Mouse (Mus musculus) c-Kit-negative CD71-positive TER-119-positive erythroid progenitor cells, embryonic 14.5 days (primary cell): ENCODE data around the gene Txnrd1.

ENCODE experiments used
- DNase-seq: peaks from one replicate; pipeline ENCODE4 v3.0.0-alpha.2; 2013; ENCODE audit warnings: low read depth, low spot score

The Txnrd1 gene

DNA sequence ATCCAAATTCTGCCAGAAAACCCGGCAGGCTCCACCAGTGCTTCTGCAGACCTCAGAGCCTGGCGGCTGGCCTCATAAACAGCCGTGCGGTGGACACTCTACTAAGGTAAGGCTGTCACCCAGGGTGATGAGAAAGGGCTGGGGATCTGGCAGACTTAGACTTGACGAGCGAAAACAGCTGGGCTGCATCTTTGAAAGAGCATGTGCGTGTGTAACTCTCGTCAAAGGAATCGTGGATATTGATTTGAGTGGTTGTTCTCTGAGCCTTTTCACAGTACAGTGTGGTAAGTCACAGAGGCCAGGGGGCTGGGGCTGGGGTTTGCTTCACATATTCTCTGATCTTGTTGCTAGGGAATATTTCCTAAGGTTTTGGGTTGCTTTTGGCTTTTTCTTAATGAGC, at the start of gene Txnrd1:
Txnrd1 (plus strand) TSS at position 26 of the 400 bp plus-strand sequence.
- no peak for DNase-seq

DNA sequence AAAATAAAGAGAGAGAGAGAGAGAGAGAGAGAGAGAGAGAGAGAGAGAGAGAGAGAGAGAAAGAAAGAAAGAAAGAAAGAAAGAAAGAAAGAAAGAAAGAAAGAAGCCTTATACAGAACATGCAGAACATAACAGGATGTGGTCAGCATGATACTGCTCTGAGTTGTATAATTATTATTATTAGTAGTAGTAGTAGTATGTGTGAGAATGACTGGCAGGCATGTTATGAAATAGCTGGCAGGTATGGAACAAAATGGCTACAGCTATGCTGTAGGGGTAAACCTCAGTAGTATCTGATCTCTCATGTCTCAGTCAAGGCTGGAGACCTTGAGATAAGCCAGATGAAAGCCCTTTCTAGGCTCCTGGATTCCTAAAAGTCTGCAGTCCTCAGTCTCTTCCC, 44.6 kb upstream of the Txnrd1 start:
- DNase-seq: no peak

DNA sequence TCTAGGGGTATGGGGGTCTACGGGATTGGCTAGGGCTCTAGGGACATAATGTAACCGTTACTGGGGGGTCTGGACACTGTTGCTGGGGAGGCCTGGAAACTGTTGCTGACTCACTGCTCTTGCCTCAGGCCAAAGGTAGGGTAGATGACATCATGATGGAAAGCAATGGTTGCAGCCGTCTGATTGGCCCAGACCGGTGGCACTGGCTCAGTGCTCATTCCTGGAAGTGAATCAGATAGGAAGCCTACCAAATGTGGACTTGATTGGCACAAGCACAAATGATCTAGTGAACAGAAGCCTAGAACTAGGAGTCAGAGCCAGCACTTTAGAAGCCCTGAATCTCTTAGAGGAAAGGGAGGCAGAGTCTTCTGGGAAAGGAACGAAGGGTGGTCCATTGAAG, 43.2 kb upstream of the Txnrd1 start:
- no peak for DNase-seq

DNA sequence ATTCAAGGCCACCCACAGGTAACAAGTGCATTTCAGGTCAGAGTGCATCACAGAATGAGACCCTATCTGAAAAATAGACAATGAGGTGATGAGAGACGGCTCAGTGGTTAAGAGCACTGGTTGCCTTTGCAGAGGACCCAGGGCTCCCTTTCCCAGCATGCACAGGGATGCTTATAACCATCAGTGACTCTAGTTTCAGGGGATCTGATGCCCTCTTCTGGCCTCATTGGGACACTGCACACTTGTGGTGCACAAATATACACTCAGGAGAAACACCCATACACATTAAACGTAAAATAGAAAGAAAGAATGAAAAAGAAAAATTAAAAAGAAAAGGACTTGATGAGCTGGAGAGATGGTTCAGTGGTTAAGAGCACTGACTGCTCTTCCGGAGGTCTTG, 42.0 kb upstream of the Txnrd1 start:
- DNase-seq: no peak

DNA sequence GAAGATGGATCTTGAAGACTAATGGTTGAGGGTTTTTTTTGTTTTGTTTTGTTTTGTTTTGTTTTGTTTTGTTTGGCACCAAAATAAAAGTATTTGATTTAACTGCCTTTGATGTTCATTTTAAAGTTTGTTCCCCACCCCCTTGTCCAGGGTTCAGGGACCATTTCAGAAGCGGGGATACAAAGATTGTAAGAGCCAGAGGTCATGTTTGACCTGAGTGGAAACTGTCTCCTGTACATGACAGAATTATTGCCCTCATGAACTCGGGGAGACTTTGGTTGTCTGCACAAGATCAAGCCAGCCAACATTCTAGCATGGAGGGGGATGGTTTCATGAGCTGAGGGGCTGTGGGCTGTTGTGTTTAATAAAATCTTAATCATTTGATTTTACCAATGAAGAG, 41.4 kb upstream of the Txnrd1 start:
- DNase-seq: no peak

DNA sequence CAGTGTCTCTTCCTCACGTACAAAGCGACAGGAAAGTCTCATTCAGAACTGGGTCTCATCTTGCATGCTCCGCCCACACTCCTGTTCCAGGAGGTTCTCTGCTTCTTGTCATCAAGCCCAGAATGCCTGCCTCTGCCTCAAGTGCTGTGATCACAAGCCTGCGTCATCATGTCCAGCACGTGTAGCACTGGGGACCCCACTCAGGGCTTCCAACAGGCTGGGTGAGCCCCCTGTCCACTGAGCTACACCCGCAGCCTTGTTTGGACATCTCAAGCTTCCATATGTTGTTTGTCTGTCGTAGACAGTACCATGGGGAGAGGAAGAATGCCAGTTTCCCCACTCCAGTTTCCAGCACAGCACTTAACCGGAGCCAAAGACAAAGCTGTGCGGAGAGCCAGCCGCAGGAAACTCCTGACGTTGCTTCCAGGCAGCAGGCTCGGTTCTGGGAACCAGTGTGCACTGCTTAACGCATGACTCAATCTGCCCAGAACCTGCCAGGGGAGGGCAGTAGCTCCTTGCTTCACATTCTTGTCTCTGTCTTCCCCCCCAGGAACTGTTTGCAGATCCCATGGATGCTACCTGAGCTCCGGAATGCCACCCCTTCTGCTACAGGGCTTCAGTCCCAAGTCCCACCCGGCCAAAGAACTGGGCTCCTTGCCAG, 38.5 kb upstream of the Txnrd1 start:
- DNase-seq: no peak

DNA sequence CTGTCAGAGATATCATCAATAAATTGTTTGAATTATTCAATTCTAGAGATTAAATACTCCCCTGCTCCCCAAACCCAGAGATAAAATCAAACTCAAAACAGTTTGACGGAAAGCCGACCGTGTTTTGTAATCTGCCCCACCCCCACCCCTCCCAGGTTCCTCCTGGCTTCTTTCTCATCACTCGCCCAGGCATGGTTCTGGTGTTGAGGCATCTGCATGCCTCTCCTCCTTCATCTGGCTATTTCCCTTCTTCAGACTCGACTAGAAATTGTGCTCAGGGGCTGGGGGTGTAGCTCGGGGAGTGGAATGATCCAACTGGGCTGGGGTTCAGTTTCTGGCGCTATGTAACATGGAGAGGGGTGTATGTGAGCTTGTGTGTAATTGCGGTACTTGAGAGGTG, 38.0 kb upstream of the Txnrd1 start:
- DNase-seq: no peak

DNA sequence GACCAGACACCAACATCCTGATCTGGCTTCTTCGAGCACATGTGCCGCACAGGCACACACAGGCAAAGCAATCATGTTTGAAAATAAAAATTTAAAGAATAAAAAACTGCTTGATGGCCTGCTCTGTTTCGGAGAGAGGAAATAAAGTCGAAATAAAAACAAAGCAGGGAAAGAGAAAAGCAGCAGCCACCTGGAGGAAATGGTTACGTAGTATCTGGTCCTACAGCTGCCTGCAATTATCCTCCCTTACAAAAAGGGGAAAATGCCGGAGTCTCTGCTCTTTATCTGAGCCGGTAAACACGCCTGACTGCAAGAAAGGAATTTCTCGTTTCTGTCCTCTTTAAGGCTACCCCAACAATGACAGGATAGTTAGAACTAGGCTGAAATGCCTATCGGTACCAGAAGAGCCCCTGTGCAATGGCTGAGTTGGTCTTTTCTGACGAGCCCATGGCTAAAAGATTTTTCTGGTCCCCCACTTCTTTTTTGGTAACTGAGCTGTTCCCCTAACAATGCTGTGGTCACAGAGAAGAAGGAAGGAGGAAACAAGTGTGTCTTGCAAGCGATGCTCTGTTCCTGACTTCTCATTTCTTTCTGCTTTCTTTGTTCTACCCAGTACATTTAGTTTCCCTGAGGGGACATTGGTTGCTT, 37.2 kb upstream of the Txnrd1 start:
- DNase-seq: no peak

DNA sequence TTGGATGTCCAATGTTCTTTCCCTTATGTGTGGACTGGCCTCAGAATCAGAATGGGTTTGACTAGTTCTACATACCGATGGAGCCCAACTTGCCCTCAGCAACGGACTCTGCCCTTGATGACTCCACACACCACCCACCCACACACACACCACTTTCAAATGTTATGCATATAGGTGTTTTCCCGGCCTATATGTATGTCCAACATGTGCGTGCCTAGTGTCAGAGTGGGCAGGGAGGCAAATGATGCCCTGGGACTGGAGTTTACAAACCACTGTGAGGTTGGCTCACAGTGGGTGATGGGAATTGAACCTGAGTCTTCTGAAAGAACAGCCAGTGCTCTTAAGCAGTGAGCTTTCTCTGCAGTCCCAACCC, 36.6 kb upstream of the Txnrd1 start:
- no peak for DNase-seq

DNA sequence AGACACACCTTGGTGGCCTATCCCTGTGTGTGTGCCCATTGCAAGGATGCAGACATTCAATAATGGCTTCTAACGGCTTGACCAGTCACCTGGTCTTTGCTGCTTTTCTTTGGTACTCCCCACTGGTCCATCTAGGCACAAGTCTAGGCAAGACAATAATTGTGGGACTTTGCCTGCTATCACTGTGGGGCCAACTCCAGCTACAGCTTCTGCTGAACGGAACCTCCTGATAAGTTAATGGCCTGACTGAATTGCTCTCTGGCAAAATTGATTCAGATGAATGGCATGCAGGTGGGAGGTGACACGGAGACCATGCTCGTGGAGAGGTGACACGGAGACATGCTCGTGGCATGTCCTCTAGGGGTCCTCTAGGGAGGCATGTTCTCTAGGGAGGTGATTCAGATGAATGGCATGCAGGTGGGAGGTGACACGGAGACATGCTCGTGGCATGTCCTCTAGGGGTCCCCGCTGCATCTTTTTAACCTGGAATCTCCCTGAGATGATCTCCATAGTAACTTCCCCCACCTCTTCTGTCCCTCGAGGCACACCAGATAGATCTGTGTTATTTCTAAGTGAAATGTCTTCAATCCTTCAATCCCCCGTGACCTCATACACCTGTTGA, 35.3 kb upstream of the Txnrd1 start:
- DNase-seq: no peak

DNA sequence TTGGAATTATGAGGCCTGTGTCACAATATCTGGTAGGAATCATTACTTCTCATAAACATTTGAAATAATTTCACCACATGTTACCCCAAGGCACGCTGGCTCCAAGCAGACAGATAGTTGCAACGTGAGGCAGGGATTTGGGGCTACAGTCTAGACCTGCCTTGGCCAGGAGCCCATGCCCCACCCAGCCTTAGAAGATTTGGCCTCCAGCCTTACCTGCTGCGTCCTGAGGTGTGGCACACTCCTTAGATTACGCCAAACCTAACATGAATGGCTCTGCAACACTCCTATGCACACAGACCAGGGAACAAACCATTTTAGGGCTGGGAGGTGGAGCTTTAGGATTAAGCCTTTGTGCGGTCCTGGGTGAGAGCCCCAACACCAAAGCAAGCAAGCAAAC, 33.7 kb upstream of the Txnrd1 start:
- no peak for DNase-seq

DNA sequence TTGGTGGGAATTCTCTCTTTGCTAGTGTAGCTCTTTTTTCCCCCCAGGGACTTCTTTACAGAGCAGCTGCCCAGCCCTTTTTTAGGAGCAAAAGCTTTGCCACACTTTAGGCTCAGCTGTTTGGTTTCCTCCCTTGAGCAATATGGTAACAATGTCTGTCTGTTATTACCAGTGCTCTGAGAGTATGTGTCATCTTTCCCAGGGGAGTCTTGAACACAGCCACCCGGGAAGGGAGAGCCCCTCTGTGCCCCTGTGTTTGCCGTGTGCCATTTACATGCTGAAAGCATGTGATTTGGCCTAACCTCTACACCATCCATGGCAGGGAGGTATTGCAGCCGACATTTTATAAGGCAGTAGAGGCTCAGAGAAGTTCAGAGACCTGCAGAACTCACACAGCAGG, 29.4 kb upstream of the Txnrd1 start:
- DNase-seq: no peak

DNA sequence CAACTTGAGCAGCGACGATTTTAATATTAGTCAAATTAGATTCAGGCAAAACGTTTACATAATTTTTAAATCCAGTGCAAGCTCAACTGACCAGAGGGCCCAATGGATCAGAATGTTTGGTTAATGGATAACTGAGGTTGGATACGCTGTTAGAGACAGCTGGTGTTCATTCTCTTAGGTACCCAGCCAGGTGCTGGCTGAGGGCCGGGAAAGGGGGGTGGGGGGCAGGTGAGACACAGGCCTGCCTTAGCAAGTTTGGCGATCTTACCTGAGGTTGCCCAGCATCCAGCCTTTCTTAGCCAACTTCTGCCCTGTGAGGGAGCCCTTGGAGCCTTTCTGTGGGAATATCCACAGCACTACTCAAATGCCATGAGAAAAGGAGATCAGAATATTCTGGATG, 28.6 kb upstream of the Txnrd1 start:
- DNase-seq: no peak

DNA sequence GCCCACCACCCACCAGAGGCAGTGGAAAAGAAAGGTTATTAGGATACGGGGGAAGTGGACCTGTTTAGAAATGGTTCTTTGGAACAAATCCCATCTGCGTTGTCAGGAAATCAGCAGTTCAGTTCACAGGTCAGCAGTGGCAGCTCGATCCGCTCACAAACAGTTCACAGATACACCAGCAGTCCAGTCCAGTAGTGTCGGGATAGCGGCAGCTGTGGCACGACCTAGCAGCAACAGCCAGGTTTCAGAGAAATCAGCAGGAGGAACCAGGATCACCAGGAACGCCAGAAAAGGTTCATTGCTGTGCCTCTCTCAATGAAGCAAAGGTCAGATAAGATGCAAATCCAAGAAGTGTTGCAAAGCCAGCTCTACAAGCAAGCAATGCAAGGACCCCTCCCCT, 27.3 kb upstream of the Txnrd1 start:
- DNase-seq: no peak

DNA sequence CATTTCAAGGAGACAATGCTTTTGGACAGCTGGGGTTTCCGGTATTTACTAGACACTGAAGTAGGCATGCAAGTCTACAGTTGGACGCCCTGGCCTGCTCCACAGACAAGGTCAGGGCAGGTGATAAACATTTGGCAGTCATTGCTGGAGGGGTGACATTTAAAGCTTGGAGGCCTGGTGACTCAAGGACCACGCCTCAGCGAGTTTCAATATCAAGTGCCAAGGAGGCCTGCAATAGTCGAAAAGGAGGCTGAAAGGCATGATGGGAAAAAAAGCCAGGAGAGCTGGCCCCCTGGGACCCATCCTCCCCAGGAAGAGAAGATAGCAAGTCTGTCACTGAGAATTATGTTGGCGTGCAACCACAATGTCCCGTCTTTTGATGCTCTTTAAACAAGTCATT, 26.5 kb upstream of the Txnrd1 start:
- DNase-seq: no peak

DNA sequence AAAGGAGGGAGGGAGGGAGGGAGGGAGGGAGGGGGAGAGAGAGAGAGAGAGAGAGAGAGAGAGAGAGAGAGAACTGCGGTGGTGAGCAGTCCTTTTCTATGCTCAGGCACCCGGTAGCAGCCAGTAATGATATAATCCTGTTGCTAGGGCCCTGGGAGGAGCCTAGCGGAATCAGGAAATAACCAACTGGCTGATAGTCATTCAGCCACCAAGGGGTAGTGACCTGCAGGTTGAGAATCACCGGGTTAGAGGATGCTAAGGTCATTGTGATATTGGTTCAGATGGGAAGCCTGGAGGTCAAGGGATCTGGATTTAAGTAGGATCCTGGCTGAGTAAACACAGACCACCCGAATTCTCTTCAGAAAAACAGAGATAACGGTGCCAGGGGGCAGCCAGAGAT, 25.6 kb upstream of the Txnrd1 start:
- no peak for DNase-seq

DNA sequence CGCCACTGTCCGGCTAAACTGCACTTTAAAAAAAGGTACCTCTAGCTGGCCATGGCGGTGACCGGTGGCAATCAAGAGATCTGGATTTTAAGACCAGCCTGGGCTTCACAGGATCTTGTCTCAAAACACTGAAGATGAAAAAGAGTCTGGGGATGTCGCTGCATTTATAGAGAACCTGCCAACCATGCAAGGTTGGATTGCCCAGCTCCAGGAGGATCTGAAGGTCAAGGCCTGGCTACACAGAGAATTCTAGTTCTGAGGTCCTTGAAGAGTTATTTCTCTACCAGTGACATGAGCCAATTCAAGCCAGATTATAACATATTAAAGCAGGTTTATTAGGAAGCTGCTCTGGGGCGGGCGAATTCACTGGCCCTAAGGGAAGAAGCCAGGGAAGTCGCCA, 24.9 kb upstream of the Txnrd1 start:
- DNase-seq: no peak

DNA sequence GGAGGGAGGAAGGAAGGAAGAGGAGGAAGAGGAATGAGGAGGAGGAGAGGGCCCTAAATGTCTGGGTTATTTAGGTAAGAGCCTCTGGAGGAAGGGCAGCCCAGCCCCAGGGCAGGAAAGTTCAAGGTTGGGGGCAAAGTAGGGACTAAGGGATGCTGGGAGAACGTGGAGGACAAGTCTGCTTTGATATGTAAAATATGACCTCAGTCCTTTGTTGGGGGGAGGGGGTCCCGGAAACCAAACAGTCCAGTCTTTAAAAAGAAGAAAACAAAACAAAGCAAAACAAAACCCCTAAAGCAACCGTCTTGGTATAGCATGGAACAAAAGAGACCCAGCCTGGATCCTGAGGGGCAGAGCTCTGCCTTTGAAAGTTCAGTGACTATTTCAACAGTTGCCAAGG, 24.4 kb upstream of the Txnrd1 start:
- DNase-seq: no peak

DNA sequence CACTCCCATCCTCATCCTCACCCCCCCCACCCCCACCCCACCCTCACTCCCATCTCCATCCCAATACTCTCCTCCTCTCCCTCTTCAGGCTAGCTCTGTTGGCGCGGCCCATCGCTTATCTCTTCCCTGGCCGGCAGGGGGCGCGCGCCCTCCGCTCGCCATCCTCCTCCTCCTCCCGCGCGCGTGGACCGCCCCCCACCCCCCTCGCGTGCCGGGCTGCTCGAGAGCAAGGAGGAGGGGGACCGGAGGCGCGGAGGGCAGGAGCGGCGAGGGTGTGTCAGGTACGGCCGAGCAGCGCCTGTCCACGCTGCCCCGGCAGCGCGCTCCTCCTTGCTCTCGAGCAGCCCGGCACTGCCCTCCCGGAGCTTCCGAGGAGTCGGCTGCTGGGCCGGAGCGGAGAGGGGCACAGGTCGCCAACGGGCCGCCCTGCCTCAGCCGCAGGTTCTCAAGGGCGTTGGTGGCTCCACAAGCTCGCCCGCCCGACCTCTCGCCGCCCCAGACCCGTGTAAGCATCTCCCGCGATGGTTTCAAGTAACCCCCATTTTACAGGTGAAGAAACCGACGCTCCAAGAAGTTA, 21.8 kb upstream of the Txnrd1 start:
- DNase-seq: peak; percentile 20

DNA sequence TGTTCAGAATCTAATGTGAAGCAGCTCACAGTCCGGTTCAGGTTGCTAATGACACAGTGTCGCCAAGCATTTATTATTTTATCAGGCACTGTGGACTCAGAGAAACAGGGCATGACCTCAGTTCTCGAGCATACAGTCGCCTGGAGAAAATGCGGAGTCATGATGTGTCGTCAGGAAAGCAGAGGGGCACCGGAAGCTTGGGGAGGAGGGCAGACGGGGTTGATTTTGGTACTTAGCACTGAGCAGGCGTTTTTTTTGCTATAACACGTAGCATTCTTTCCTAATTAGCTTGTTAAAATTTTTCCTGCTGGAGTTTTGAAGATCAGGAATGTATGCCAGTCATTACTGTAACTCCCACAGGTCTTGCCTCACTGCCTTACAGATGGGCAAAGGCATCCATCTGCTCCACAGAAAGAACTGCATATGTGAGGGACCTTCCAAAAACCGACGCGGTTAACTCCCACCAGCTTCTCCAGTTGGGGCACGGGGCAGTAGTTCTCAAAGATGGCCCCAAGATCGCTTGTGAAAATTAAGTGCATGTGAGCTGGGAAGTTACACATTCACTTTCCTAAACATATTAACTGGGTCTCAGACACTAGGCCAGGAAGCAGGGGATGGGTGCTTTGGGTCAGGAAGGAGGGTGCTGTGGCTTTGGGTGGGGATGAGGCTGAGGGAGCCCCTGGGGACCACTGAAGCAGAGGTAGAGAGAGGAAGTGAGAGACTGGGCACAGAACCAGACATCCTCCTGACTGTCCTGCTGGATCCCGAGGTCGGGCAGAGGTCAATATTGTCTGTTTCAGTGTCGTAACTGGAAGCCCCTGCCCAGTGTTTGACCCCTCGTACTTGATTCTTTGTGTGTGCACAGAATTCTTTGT, 19.4 kb upstream of the Txnrd1 start:
- no peak for DNase-seq

DNA sequence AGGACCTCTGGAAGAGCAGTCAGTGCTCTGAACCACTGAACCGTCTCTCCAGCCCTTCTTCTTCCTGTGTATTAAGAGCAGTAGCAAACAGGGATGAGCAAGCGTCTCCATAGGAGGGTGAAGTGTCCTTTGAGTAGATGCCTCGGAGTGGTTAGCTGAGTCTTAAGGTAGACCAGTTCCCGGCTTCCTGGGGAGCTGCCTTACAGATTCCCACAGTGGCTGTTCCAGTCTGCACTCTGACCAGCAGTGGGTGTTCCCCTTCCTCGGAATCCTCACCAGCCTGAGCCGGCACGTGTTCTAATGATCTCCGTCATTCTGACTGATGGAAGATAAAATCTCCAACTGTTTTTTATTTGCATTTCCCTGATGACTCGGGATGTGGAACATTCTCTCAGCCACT, 17.3 kb upstream of the Txnrd1 start:
- no peak for DNase-seq

DNA sequence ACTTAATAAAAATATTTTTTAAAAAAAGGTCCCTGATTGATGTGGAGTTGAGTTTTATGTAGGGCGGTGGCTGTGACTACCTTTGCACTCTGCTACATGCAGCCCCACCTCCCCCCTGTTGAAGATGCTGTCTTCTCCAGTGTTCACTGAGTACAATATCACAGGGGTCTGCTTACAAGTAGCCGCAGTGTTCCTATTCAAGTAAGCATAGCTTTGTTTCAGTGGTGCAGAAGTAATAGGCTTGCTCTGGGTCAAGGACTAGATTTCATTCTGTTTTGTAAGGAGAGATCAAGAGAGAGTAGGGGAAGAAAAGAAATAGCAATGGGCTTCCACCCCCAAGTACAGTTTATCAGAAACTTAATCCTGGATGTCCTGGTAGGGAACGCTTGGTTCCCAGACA, 16.2 kb upstream of the Txnrd1 start:
- no peak for DNase-seq
